29 mouse cellular contexts compared by ENCODE assay signal in the genomic region with DNA sequence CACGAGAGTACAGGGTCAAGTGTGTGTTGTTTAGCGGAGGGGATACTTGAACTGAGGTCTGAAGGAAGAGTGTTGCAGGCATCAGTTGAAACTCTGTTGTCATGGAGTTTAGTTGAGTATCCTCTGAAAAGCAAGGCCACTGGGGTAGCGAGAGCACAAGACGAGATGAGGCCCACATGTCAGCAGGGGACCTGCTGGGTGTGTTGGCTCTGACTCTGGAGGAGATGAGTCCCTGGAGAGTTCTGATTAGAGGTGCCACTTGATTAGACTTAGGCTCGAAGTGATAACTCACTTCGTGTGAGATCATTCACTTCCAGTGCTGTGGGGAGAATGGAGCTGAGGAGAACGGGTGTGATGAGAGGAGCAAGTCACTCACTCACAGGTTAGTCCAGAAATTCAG. TPM values are rescaled to one million over a fixed set of nuclear protein-coding genes. Genes with fewer than 3 reads are reported as not detected.
"Had no signal": no experiment of that assay in that cellular context is flagged by ENCODE, and none has a peak within 500 bp of the region (broad histone marks: within the 10 kb centered on the region; RNA-seq: fewer than 3 reads in every experiment).

No protein-coding gene starts in this region.

- H3K9ac ChIP-seq: limb, embryonic 12.5 days; limb, embryonic 15.5 days; midbrain, embryonic 13.5 days had no signal

- H3K4me2 ChIP-seq: limb, embryonic 12.5 days; limb, embryonic 15.5 days; midbrain, embryonic 13.5 days had no signal

- H3K4me1 ChIP-seq: limb, embryonic 12.5 days; limb, embryonic 15.5 days; midbrain, embryonic 10.5 days; midbrain, embryonic 13.5 days had no signal

- H3K27ac ChIP-seq: limb, embryonic 12.5 days; limb, embryonic 15.5 days; midbrain, embryonic 10.5 days; midbrain, embryonic 13.5 days had no signal

- H3K9me3 ChIP-seq: limb, embryonic 12.5 days; limb, embryonic 15.5 days; midbrain, embryonic 10.5 days; midbrain, embryonic 13.5 days had no signal

- ATAC-seq: inflammation-experienced regulatory T-cells, adult 6 months; intestine, postnatal 0 days; midbrain, embryonic 13.5 days; midbrain, embryonic 16.5 days had no signal

- H3K4me3 ChIP-seq: limb, embryonic 12.5 days; limb, embryonic 15.5 days; midbrain, embryonic 10.5 days; midbrain, embryonic 13.5 days had no signal

- H3K36me3 ChIP-seq: limb, embryonic 12.5 days; limb, embryonic 15.5 days; midbrain, embryonic 10.5 days; midbrain, embryonic 13.5 days had no signal

- DNase-seq: kidney, adult 2 months; kidney, postnatal 10 days; kidney, postnatal 36 days; left cerebral cortex, postnatal 4 days; lung, adult 2 months; lung, postnatal 14 days; lung, postnatal 4 days; thymus, adult 18-20 months; thymus, postnatal 14 days had no signal

- H3K27me3 ChIP-seq: limb, embryonic 12.5 days; limb, embryonic 15.5 days; midbrain, embryonic 13.5 days had no signal

RNA-seq across cellular contexts. Expression of gene Gm37419, which starts 37.2 kb away (rescaled TPM):
- total RNA-seq: layer of hippocampus, adult 8-10 months; layer of hippocampus, postnatal 10 days; left cerebral cortex, adult 8-10 months; left cerebral cortex, postnatal 14 days; left cerebral cortex, postnatal 4 days; megakaryocyte, adult 5-6 weeks had no signal
- polyA plus RNA-seq: inflammation-experienced regulatory T-cells, adult 6 months; intestine, postnatal 0 days; kidney, adult 2 months; kidney, embryonic 14.5 days; limb, embryonic 12.5 days; limb, embryonic 15.5 days; lung, adult 2 months; lung, embryonic 16.5 days; midbrain, embryonic 10.5 days; midbrain, embryonic 13.5 days; midbrain, embryonic 16.5 days; neural tube, embryonic 11.5 days; neural tube, embryonic 14.5 days; small intestine, adult 2 months; spleen, adult 2 months; stomach, embryonic 16.5 days; testis, adult 2 months had no signal
